ENCODE assay signal across 12 mouse cellular contexts in genomic region chr10:118052042-118052441, GRCm38 (mm10).
DNase-seq lines count a peak whose midpoint lies in the region; ATAC-seq and TF ChIP-seq lines count a peak whose summit lies in the region.
"Had no signal": no experiment of that assay in that cellular context is flagged by ENCODE, and none has a peak within 500 bp of the region (broad histone marks: within the 10 kb centered on the region; RNA-seq: fewer than 3 reads in every experiment).

No protein-coding gene starts in this region.

- no peak overlapping the region for H3K4me3 ChIP-seq in kidney, adult 2 months (ENCODE audit: insufficient read depth, low read depth, low read length)
- H3K4me3 ChIP-seq in kidney, embryonic 14.5 days (ENCODE audit: low read length) = no peak overlapping the region
- no peak overlapping the region for H3K4me3 ChIP-seq in midbrain, embryonic 13.5 days (replicated peaks)
- H3K4me3 ChIP-seq: liver, embryonic 15.5 days; neural tube, embryonic 12.5 days had no signal

- TF ChIP-seq CTCF in kidney, adult 2 months (conservative IDR thresholded peaks at IDR 0.05; ENCODE audit: insufficient read depth, insufficient read length, low read depth, low read length) = no peak

- ATAC-seq in kidney, embryonic 14.5 days (ENCODE audit: low FRiP score, low TSS enrichment) = no peak
- ATAC-seq in granulocyte monocyte progenitor cell, adult 5-6 weeks (replicated peaks; ENCODE audit: poor library complexity, severe bottlenecking) = peak; percentile 74
- ATAC-seq in neutrophil, adult 5-6 weeks (ENCODE audit: extremely low read depth, insufficient number of reproducible peaks, low FRiP score, poor library complexity, severe bottlenecking) = peak; percentile 62
- no peak for ATAC-seq in midbrain, embryonic 13.5 days

- peak; percentile 8 for DNase-seq in kidney, adult 2 months
- peak; percentile 90 for DNase-seq in MEL-GATA-1-ER (ENCODE audit: extremely low read depth, low read depth)
- DNase-seq in retina, embryonic 14.5 days (ENCODE audit: low spot score) = no peak
- DNase-seq in adrenal gland, postnatal 25 days = no peak
- DNase-seq: cerebellum, postnatal 25 days; right cerebral cortex, adult 18-20 months had no signal

- H3K9ac ChIP-seq in kidney, embryonic 14.5 days (ENCODE audit: low read depth, low read length) = no peak overlapping the region
- no peak overlapping the region for H3K9ac ChIP-seq in midbrain, embryonic 13.5 days (replicated peaks)
- H3K9ac ChIP-seq: liver, embryonic 15.5 days; neural tube, embryonic 12.5 days had no signal

- H3K27ac ChIP-seq in kidney, adult 2 months (ENCODE audit: insufficient read depth, low read depth, low read length) = no peak overlapping the region
- no peak overlapping the region for H3K27ac ChIP-seq in kidney, embryonic 14.5 days (ENCODE audit: low read depth, low read length)
- H3K27ac ChIP-seq in midbrain, embryonic 13.5 days = no peak overlapping the region
- H3K27ac ChIP-seq: liver, embryonic 15.5 days; neural tube, embryonic 12.5 days had no signal

- no peaks in the 10 kb centered on the region; the same call in 1 of the 2 replicates for H3K9me3 ChIP-seq in kidney, embryonic 14.5 days (ENCODE audit: control insufficient read depth, low read length)
- no peaks in the 10 kb centered on the region for H3K9me3 ChIP-seq in midbrain, embryonic 13.5 days
- H3K9me3 ChIP-seq: liver, embryonic 15.5 days; neural tube, embryonic 12.5 days had no signal

- H3K36me3 ChIP-seq in kidney, adult 2 months (ENCODE audit: control insufficient read depth, insufficient read depth, low read length) = no peaks in the 10 kb centered on the region
- no peaks in the 10 kb centered on the region for H3K36me3 ChIP-seq in kidney, embryonic 14.5 days (ENCODE audit: control insufficient read depth, insufficient read depth, low read length)
- H3K36me3 ChIP-seq in midbrain, embryonic 13.5 days = no peaks in the 10 kb centered on the region
- H3K36me3 ChIP-seq: liver, embryonic 15.5 days; neural tube, embryonic 12.5 days had no signal

- WGBS in kidney, adult 2 months = 72% methylated on average over 11 of the region's 11 CpGs
- 77% methylated on average over 11 of the region's 11 CpGs for WGBS in kidney, embryonic 14.5 days
- 85% methylated on average over 11 of the region's 11 CpGs for WGBS in midbrain, embryonic 13.5 days

- no peak for TF ChIP-seq POLR2A in kidney, adult 2 months (IDR thresholded peaks at IDR 0.05; ENCODE audit: low read depth, low read length)

- H3K4me2 ChIP-seq in kidney, embryonic 14.5 days (replicated peaks; ENCODE audit: low read depth, low read length) = no peak overlapping the region
- no peak overlapping the region for H3K4me2 ChIP-seq in midbrain, embryonic 13.5 days (replicated peaks)
- H3K4me2 ChIP-seq: liver, embryonic 15.5 days; neural tube, embryonic 12.5 days had no signal

- no peaks in the 10 kb centered on the region for H3K4me1 ChIP-seq in kidney, adult 2 months (ENCODE audit: control insufficient read depth, insufficient read depth, low read length)
- no peaks in the 10 kb centered on the region for H3K4me1 ChIP-seq in kidney, embryonic 14.5 days (ENCODE audit: control insufficient read depth, insufficient read depth, low read length)
- H3K4me1 ChIP-seq in midbrain, embryonic 13.5 days (replicated peaks) = peaks cover 7% of the 10 kb centered on the region
- H3K4me1 ChIP-seq: liver, embryonic 15.5 days; neural tube, embryonic 12.5 days had no signal

- no peaks in the 10 kb centered on the region for H3K27me3 ChIP-seq in kidney, adult 2 months (replicated peaks; ENCODE audit: control insufficient read depth, insufficient read depth, low read length)
- no peaks in the 10 kb centered on the region for H3K27me3 ChIP-seq in kidney, embryonic 14.5 days (ENCODE audit: control insufficient read depth, insufficient read depth, low read length)
- no peaks in the 10 kb centered on the region for H3K27me3 ChIP-seq in midbrain, embryonic 13.5 days
- H3K27me3 ChIP-seq: liver, embryonic 15.5 days; neural tube, embryonic 12.5 days had no signal

Comparison
In these comparisons a context has a peak if more than half of its experiments do, and no peak if none do; other contexts are left out.
1. DNase-seq: peak in kidney, adult 2 months (single experiment) and MEL-GATA-1-ER (single experiment); none in retina, embryonic 14.5 days (single experiment) and adrenal gland, postnatal 25 days (single experiment).
2. ATAC-seq: peak in granulocyte monocyte progenitor cell, adult 5-6 weeks (single experiment) and neutrophil, adult 5-6 weeks (single experiment); none in kidney, embryonic 14.5 days (single experiment) and midbrain, embryonic 13.5 days (single experiment).